Mouse (Mus musculus) thymus, adult 2 months (tissue): ENCODE results near the gene Msrb1.

Experiments
- CTCF ChIP-seq: fragments of 200-500 bp; IDR thresholded peaks from 2 replicates; pipeline ENCODE4 v1.5.1; 2012; ENCODE audit warnings: mild to moderate bottlenecking, control low read depth, low read length, moderate library complexity, borderline replicate concordance; ENCODE audit not compliant: control insufficient read depth, poor library complexity, insufficient read depth; ENCODE audit errors: extremely low read depth
- POLR2A ChIP-seq: fragments of 200-500 bp; IDR thresholded peaks from 2 replicates; pipeline ENCODE4 v1.6.1; 2012; ENCODE audit warnings: mild to moderate bottlenecking, low read length, control low read depth, moderate library complexity; ENCODE audit not compliant: control insufficient read depth, poor library complexity, insufficient read depth; ENCODE audit errors: extremely low read depth

DNA sequence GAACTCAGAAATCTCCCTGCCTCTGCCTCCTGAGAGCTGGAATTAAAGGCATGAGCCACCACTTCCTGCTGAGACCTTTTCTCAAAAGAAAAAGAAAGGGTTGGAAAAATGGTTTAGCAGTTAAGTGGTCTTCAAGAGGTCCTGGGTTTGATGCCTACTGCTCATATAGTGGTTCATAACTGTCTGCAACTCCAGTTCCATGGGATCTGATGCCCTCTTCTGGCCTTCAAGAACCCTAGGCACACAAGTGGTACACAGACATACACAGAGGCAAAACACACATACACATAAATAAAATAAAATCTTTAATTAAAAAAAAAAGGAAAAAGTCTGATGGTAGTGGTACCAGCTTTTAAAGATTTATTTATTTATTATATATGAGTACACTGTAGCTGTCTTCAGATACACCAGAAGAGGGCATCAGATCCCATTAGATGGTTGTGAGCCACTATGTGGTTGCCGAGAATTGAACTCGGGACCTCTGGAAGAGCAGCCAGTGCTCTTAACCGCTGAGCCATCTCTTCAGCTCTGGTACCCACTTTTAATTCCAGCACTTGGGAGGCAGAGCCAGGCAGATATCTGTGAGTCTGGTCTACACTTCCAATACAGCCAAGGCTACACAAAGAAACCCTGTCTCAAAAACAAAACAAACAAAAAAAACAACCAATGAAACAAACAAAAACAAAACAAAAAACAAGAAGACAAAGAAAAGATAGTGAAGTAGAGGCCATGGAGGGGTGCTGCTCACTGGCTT lies 10.6 kb upstream of the Msrb1 start:
- TF ChIP-seq POLR2A (no peak), CTCF (no peak)
